Mouse (Mus musculus) thymus, postnatal 25 days (tissue): ENCODE data around the gene Tfb2m.

Source experiments
- DNase-seq: peaks from one replicate; pipeline ENCODE4 v3.0.0; 2022

The Tfb2m gene

DNA sequence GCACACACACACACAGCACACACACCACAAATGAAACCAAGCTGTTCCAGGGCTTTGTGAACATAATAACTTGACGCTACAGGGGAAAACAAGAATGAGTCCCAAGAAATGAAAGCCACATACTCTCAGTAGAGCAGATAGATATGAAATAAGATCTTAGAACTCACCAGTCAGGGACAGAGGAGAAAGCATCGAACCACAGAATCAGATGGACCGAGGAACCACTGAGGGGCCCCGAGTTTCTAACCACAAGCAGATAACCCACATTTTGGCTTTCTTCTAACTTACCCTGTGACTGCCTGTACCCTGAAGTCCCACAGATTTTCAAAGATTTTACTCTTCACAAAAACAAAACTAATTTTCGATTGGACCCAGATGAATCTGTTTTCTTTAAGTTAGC, 53.2 kb downstream of the Tfb2m start:
- DNase-seq: no peak

DNA sequence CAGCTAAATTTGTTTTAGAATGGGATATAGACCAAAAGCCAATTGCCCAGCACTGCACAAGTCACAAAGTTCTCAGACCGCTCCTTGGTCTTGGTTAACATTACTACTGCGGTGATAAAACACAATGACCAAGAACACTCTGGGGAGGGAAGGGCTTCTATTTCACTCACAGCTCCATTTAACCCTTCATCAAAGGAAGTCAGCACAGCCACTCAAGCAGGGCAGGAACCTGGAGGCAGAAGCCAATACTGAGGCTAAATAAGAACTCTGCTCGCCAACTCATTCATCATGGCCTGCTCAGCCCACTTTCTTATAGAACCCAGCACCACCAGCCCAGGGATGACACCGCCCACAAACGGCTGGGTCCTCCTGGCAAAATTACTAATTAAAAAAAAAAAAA, 57.5 kb downstream of the Tfb2m start:
- DNase-seq: no peak

- DNase-seq: no peak
These were observed 58.1 kb downstream of the Tfb2m start for GRCm38 (mm10) chr1:179487990-179488389.

GRCm38 (mm10) chr1:179487238-179487637, 58.8 kb downstream of the Tfb2m start:
- DNase-seq: no peak

DNA sequence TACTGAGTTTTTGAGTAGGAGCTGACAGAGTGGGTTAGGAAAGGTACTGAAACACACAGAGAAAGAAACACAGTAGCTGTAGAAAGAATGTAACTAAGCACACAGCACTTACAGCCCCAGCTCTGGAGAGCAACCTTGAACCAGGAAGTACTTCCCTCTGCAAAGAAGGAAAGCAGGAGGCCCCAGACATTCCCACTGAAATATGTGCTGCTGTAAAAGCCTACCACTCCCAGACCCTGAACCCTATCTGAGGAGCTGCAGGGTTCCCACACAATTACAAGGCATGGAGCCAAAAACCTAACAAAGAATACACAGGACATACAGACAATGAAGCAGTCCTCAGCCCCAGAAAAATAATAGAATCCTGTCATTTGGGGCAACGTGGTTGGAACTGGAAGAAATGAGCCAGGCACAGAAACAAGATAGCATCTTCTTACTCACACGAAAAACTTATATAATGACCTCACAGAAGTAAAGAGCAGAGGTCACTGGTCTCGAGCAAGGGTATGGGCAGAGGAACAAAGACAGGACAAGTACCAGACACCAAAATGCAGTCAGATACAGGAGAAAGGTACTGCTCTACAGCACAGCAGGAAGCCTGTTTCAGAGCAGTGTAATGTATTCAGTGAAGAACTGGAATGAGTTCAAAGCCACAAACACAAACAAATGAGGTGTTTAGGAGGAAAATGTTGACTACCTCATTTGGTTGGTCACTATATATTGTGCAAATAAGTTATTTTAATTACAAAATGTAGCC, 60.1 kb downstream of the Tfb2m start:
- DNase-seq: no peak

- DNase-seq: no peak
These were observed 65.2 kb downstream of the Tfb2m start for GRCm38 (mm10) chr1:179480862-179481261.
